Mouse (Mus musculus) midbrain, embryonic 12.5 days (tissue): ENCODE measurements around the gene Prkaca. TPM values are rescaled to one million over a fixed set of nuclear protein-coding genes. Genes with fewer than 3 reads are reported as not detected.
A peak's percentile ranks its signal among the peaks of the same experiment; 100 is the strongest.

Source experiments
- ATAC-seq: fragments of 200-750 bp; cut with Nextera tagmentation; 2 replicates; pipeline ENCODE4 v1.8.0; 2017; ENCODE audit warnings: low read depth, moderate TSS enrichment, moderate library complexity; ENCODE audit not compliant: low FRiP score
- H3K27ac ChIP-seq: fragments of 300-500 bp; sonication (generic); replicated peaks from 2 replicates; pipeline ENCODE4 v1.5.1; 2016; ENCODE audit warnings: mild to moderate bottlenecking
- H3K27me3 ChIP-seq: fragments of 300-500 bp; sonication (generic); 2 replicates; pipeline ENCODE4 v1.6.1; 2016; ENCODE audit warnings: mild to moderate bottlenecking
- H3K36me3 ChIP-seq: fragments of 300-500 bp; sonication (generic); 2 replicates; pipeline ENCODE4 v1.6.1; 2016
- H3K4me1 ChIP-seq: fragments of 300-500 bp; sonication (generic); 2 replicates; pipeline ENCODE4 v1.6.1; 2016
- H3K4me2 ChIP-seq: fragments of 300-500 bp; sonication (generic); replicated peaks from 2 replicates; pipeline ENCODE4 v1.6.1; 2016; ENCODE audit warnings: mild to moderate bottlenecking, moderate library complexity
- H3K4me3 ChIP-seq: fragments of 300-500 bp; sonication (generic); 2 replicates; pipeline ENCODE4 v1.5.1; 2016; ENCODE audit warnings: mild to moderate bottlenecking
- H3K9ac ChIP-seq: fragments of 300-500 bp; sonication (generic); replicated peaks from 2 replicates; pipeline ENCODE4 v1.6.1; 2016; ENCODE audit warnings: mild to moderate bottlenecking, moderate library complexity
- H3K9me3 ChIP-seq: fragments of 300-500 bp; sonication (generic); 2 replicates; pipeline ENCODE4 v1.6.1; 2016; ENCODE audit warnings: mild to moderate bottlenecking
- WGBS: fragments of 180-500 bp; shearing (Covaris S2); methylation state at CpG from one replicate; pipeline ENCODE4 v1.1.7; 2016; 5-methylcytosine and 5-hydroxymethylcytosine counted together
- polyA plus RNA-seq: library from polyadenylated mRNA; unstranded; fragments of >200 nt; fragmentation: Nextera tagmentation; extraction: Ambion mirVana; gene quantifications from 2 replicates; pipeline ENCODE4 v1.2.1, GENCODE M21; 2016

The Prkaca gene
- polyA plus RNA-seq, 1 experiment from 2014 or later = 193 TPM

GRCm38 (mm10) chr8:84023631-84024030, 50.8 kb downstream of the Prkaca start:
- no peaks in the 10 kb centered on the region for H3K9me3 ChIP-seq
- H3K9ac ChIP-seq = no peak overlapping the region
- peaks cover 83% of the 10 kb centered on the region for H3K27me3 ChIP-seq
- no peaks in the 10 kb centered on the region for H3K36me3 ChIP-seq
- H3K4me1 ChIP-seq = peaks cover 25% of the 10 kb centered on the region
- no peak overlapping the region for H3K4me2 ChIP-seq
- no peak overlapping the region for H3K27ac ChIP-seq
- ATAC-seq = no peak
- WGBS = 76% methylated on average over 1 of the region's 1 CpGs
- H3K4me3 ChIP-seq = no peak overlapping the region

DNA sequence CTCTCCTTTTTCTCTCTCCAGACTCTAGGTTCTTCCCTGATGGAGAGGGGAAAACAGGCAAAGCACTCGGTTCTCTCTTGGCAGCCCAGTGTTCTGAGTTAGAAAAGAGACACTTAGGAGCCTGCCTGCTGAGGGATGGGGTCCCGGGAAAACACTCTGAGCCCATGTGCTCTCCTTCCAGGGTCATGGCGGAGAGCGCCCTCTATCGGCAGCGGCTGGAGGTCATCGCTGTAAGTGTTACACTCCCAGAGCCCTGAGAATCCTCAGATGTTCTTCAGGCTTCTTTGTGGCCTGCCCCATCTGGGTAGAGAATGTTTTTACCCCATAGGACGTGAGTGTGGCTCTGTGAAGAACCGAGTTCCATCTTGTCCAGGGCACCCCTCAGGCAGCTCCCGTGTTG, 51.4 kb downstream of the Prkaca start:
- H3K27ac ChIP-seq = no peak overlapping the region
- no peaks in the 10 kb centered on the region for H3K36me3 ChIP-seq
- H3K4me2 ChIP-seq = no peak overlapping the region
- no peak for ATAC-seq
- H3K9me3 ChIP-seq = no peaks in the 10 kb centered on the region
- WGBS = 9% methylated on average over 10 of the region's 10 CpGs
- H3K4me3 ChIP-seq = no peak overlapping the region
- H3K9ac ChIP-seq = no peak overlapping the region
- peaks cover 87% of the 10 kb centered on the region for H3K27me3 ChIP-seq
- H3K4me1 ChIP-seq = peaks cover 25% of the 10 kb centered on the region

- Histone ChIP-seq H3K27ac (no peak overlapping the region), H3K9me3 (no peaks in the 10 kb centered on the region), H3K4me3 (peak overlapping the region; percentile 46), H3K9ac (peak overlapping the region; percentile 50), H3K36me3 (no peaks in the 10 kb centered on the region), H3K4me2 (peak overlapping the region; percentile 79), H3K27me3 (peaks cover 77% of the 10 kb centered on the region), H3K4me1 (peaks cover 25% of the 10 kb centered on the region)
- 1% methylated on average over 41 of the region's 41 CpGs for WGBS
- ATAC-seq = peak; percentile 84
Observed at GRCm38 (mm10) chr8:84025863-84026262, 53.1 kb downstream of the Prkaca start.

GRCm38 (mm10) chr8:84027449-84027848, 54.7 kb downstream of the Prkaca start:
- H3K9ac ChIP-seq = no peak overlapping the region
- WGBS = 10% methylated on average over 10 of the region's 10 CpGs
- H3K4me2 ChIP-seq = no peak overlapping the region
- H3K27ac ChIP-seq = no peak overlapping the region
- ATAC-seq = no peak
- no peak overlapping the region for H3K4me3 ChIP-seq
- peaks cover 61% of the 10 kb centered on the region for H3K27me3 ChIP-seq
- H3K9me3 ChIP-seq = no peaks in the 10 kb centered on the region
- peaks cover 19% of the 10 kb centered on the region; the same call in 1 of the 2 replicates for H3K4me1 ChIP-seq
- no peaks in the 10 kb centered on the region for H3K36me3 ChIP-seq

DNA sequence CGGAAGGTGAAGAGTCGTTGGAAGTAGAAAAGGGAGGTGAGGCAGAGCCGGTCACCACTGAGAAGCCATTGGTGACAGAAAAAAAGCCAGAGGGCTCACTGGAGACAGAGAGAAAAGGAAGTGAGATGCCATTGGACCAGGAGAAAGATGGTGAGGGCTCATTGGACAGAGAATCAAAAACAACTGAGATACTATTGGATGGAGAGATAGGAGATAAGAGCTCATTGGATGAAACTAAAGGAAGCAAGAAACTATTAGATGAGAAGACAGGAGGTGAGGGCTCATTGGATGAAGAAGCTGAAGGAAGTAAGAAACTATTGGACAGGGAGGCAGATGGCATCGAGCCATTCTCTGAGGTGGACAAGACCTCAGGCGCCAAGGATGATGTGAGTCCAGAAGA, 56.5 kb downstream of the Prkaca start:
- H3K9ac ChIP-seq = no peak overlapping the region
- no peaks in the 10 kb centered on the region for H3K36me3 ChIP-seq
- peaks cover 46% of the 10 kb centered on the region for H3K27me3 ChIP-seq
- no peak overlapping the region for H3K27ac ChIP-seq
- H3K4me1 ChIP-seq = peaks cover 19% of the 10 kb centered on the region; the same call in 1 of the 2 replicates
- 89% methylated on average over 5 of the region's 5 CpGs for WGBS
- no peaks in the 10 kb centered on the region for H3K9me3 ChIP-seq
- H3K4me3 ChIP-seq = no peak overlapping the region
- no peak for ATAC-seq
- H3K4me2 ChIP-seq = no peak overlapping the region

DNA sequence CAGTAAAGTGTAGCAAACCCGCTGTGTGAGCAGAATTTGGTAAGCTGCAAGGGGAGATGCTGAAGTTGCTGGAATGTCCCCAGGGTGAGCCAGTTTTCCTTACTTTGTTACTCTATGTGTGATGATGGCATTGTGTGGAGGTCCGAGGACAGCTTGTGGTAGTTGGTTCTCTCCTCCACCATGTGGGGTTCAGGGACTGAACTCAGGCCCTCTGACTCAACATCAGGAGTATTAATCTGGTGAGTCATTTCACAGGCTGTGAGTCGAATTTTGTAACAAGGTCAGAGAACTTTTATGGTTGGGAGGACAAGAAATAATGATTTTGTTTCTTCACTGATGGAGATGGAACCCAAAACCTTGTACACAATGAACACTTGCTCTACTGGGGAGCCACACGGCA, 60.0 kb downstream of the Prkaca start:
- Histone ChIP-seq H3K4me2 (no peak overlapping the region), H3K27ac (no peak overlapping the region), H3K4me3 (no peak overlapping the region), H3K4me1 (no peaks in the 10 kb centered on the region), H3K27me3 (peaks cover 23% of the 10 kb centered on the region), H3K9me3 (no peaks in the 10 kb centered on the region), H3K36me3 (no peaks in the 10 kb centered on the region), H3K9ac (no peak overlapping the region)
- 79% methylated on average over 4 of the region's 4 CpGs for WGBS
- no peak for ATAC-seq

DNA sequence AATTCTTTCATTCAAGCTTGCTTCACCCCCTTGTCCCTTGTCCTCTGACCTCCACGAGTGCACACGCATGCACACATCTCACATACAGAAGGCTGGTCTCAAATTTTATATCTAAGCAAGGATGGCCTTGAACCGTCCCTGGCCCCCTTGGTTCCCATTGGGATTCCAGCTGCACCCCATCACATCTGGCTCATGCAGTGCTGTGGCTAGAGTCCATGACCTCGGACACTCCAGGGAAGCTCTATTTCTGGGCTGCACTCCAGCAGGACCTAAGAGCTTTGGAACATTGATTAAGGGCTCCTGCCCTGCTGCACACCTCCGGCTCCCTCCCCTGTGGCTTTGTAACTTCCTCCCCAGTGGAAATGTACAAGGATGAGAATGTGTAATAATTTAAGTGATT, 65.2 kb downstream of the Prkaca start:
- H3K4me3 ChIP-seq = no peak overlapping the region
- H3K27ac ChIP-seq = no peak overlapping the region
- 78% methylated on average over 5 of the region's 5 CpGs for WGBS
- no peaks in the 10 kb centered on the region for H3K9me3 ChIP-seq
- peaks cover 9% of the 10 kb centered on the region for H3K4me1 ChIP-seq
- H3K27me3 ChIP-seq = peaks cover 58% of the 10 kb centered on the region
- ATAC-seq = no peak
- H3K9ac ChIP-seq = no peak overlapping the region
- H3K36me3 ChIP-seq = no peaks in the 10 kb centered on the region
- H3K4me2 ChIP-seq = no peak overlapping the region

- peaks cover 68% of the 10 kb centered on the region for H3K27me3 ChIP-seq
- no peaks in the 10 kb centered on the region for H3K36me3 ChIP-seq
- H3K4me3 ChIP-seq = no peak overlapping the region
- H3K4me1 ChIP-seq = peaks cover 9% of the 10 kb centered on the region
- no peak overlapping the region for H3K27ac ChIP-seq
- WGBS = 11% methylated on average over 5 of the region's 5 CpGs
- H3K4me2 ChIP-seq = no peak overlapping the region
- no peaks in the 10 kb centered on the region for H3K9me3 ChIP-seq
- no peak for ATAC-seq
- H3K9ac ChIP-seq = no peak overlapping the region
Observed at GRCm38 (mm10) chr8:84039050-84039449, 66.3 kb downstream of the Prkaca start.

- Histone ChIP-seq H3K4me1 (peaks cover 9% of the 10 kb centered on the region), H3K27me3 (peaks cover 83% of the 10 kb centered on the region), H3K9me3 (no peaks in the 10 kb centered on the region), H3K4me3 (peak within 1 kb of the TSS; percentile 33), H3K4me2 (peak within 1 kb of the TSS; percentile 62), H3K27ac (no peak within 1 kb of the TSS), H3K36me3 (no peaks in the 10 kb centered on the region), H3K9ac (peak within 1 kb of the TSS; percentile 41; the same call in 1 of the 2 replicates)
- WGBS = 4% methylated on average over 40 of the region's 40 CpGs
- ATAC-seq = peak; percentile 71
Observed at GRCm38 (mm10) chr8:84042066-84042947, 69.5 kb downstream of the Prkaca start, which contains the start of gene Il27ra. TSS of gene Il27ra (minus strand) at chr8:84042589.

GRCm38 (mm10) chr8:84042948-84043342, 70.2 kb downstream of the Prkaca start:
- 37% methylated on average over 12 of the region's 12 CpGs for WGBS
- H3K9me3 ChIP-seq = no peaks in the 10 kb centered on the region
- no peak overlapping the region for H3K27ac ChIP-seq
- peak overlapping the region; percentile 62 for H3K4me2 ChIP-seq
- H3K27me3 ChIP-seq = peaks cover 86% of the 10 kb centered on the region
- H3K4me3 ChIP-seq = peak overlapping the region; percentile 33; the same call in 1 of the 2 replicates
- no peak for ATAC-seq
- H3K4me1 ChIP-seq = peaks cover 9% of the 10 kb centered on the region
- no peak overlapping the region for H3K9ac ChIP-seq
- H3K36me3 ChIP-seq = no peaks in the 10 kb centered on the region

DNA sequence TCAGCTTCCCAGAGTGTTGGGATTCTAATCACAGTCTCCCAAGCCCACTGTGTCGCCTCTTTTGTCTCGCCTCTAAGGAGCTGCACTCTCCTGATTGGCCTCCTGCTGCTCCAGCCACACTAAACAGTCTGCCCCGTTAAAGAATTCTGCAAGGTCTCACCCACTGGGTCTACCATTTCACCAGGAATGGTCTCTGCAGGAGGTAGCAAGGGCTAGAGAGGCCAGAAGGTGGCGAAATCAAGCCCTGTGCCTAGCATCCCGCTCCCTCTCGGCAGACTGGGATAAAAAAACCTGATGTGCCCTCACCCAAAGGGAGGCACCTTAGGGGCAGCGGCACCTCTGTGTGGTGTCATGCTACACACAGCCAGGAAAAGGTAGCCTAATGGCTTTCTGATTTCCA, 71.3 kb downstream of the Prkaca start:
- no peak overlapping the region for H3K27ac ChIP-seq
- no peaks in the 10 kb centered on the region for H3K36me3 ChIP-seq
- peaks cover 75% of the 10 kb centered on the region for H3K27me3 ChIP-seq
- H3K9ac ChIP-seq = no peak overlapping the region
- no peak for ATAC-seq
- H3K9me3 ChIP-seq = no peaks in the 10 kb centered on the region
- peaks cover 9% of the 10 kb centered on the region for H3K4me1 ChIP-seq
- H3K4me2 ChIP-seq = no peak overlapping the region
- H3K4me3 ChIP-seq = 0 out of 2 replicates have a peak overlapping the region, but pooled peaks have one; percentile 2
- under 1% methylated on average over 7 of the region's 7 CpGs for WGBS

DNA sequence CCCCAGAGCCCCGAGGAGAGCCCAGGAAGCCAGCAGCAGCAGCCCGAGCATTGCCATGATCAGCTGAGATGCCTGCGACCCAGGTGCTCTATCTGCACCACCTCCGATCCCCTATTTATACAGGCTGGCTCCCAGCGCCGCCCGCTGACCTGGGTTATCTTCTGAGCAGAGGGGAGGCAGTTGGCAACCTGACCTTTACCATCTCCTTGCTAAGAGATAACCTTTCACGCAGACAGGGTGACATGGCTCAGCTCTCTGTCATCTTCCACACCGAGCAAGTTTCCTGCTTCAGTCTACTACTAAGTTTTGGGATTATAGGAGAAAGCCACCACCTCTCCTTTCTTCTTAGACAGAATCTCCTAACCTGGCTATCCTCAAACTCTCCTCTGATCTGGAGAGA, 72.1 kb downstream of the Prkaca start, which contains the start of gene Rln3:
Rln3 (minus strand) TSS at position 101 of the 400 bp plus-strand sequence.
- H3K9ac ChIP-seq = no peak within 1 kb of the TSS
- 0 out of 2 replicates have a peak within 1 kb of the TSS, but pooled peaks have one; percentile 23 for H3K4me2 ChIP-seq
- no peaks in the 10 kb centered on the region for H3K36me3 ChIP-seq
- peaks cover 69% of the 10 kb centered on the region for H3K27me3 ChIP-seq
- peaks cover 9% of the 10 kb centered on the region for H3K4me1 ChIP-seq
- ATAC-seq = no peak
- H3K27ac ChIP-seq = no peak within 1 kb of the TSS
- H3K9me3 ChIP-seq = no peaks in the 10 kb centered on the region
- 0 out of 2 replicates have a peak within 1 kb of the TSS, but pooled peaks have one; percentile 2 for H3K4me3 ChIP-seq
- 7% methylated on average over 9 of the region's 9 CpGs for WGBS
